Mouse (Mus musculus): ENCODE results near the gene Bcl6b. TPM values are rescaled to one million over a fixed set of nuclear protein-coding genes. Genes with fewer than 3 reads are reported as not detected.

Gene Bcl6b
- polyA plus RNA-seq, 1 experiment from 2014 or later, result 4.4 TPM

DNA sequence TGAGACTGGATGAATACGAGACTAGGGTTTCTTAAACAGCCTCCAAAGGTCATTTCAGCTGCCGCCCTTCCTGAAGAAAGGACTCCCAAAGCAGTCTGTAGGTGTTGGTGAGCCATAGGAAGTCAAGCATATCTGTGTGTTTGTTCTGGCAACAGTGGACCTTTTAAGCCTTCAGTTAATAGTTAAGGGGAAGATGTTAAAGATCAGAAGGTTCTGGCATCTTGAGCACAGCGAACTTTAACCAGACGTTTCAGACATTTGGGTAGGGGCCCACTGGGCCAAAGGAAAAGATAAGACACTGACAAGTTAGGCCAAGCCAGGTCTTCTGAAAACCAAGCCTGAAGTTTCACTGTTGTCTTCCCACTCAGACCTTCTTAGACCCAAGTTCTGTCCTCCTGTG is 11.6 kb downstream of the Bcl6b start:
- no peak for ATAC-seq
- Histone ChIP-seq H3K27ac (ENCODE audit: low read depth, low read length) (no peak overlapping the region), H3K27me3 (replicated peaks; ENCODE audit: control insufficient read depth, insufficient read depth, low read length) (peaks cover 15% of the 10 kb centered on the region), H3K36me3 (ENCODE audit: control insufficient read depth, insufficient read depth) (peaks cover 4% of the 10 kb centered on the region; the same call in 1 of the 2 replicates), H3K9ac (ENCODE audit: low read depth, low read length) (no peak overlapping the region), H3K9me3 (ENCODE audit: control insufficient read depth) (no peaks in the 10 kb centered on the region), H3K4me1 (replicated peaks; ENCODE audit: control insufficient read depth, insufficient read depth, low read length) (peaks cover 12% of the 10 kb centered on the region), H3K4me3 (ENCODE audit: low read depth, low read length) (no peak overlapping the region), H3K4me2 (replicated peaks; ENCODE audit: low read depth) (peak overlapping the region; percentile 24; the same call in 1 of the 2 replicates)
- no peak for TF ChIP-seq CTCF (IDR thresholded peaks at IDR 0.05; ENCODE audit: low read depth)
- 36% methylated on average over 4 of the region's 4 CpGs for WGBS

GRCm38 (mm10) chr11:70216103-70216502 is 13.5 kb downstream of the Bcl6b start:
- no peak overlapping the region for H3K4me2 ChIP-seq (replicated peaks; ENCODE audit: low read depth)
- H3K9me3 ChIP-seq (ENCODE audit: control insufficient read depth), result no peaks in the 10 kb centered on the region
- no peak overlapping the region for H3K4me3 ChIP-seq (ENCODE audit: low read depth, low read length)
- H3K36me3 ChIP-seq (ENCODE audit: control insufficient read depth, insufficient read depth), result peaks cover 4% of the 10 kb centered on the region; the same call in 1 of the 2 replicates
- H3K4me1 ChIP-seq (replicated peaks; ENCODE audit: control insufficient read depth, insufficient read depth, low read length), result peaks cover 12% of the 10 kb centered on the region
- peaks cover 15% of the 10 kb centered on the region for H3K27me3 ChIP-seq (replicated peaks; ENCODE audit: control insufficient read depth, insufficient read depth, low read length)
- no peak overlapping the region for H3K27ac ChIP-seq (ENCODE audit: low read depth, low read length)
- no peak for ATAC-seq
- H3K9ac ChIP-seq (ENCODE audit: low read depth, low read length), result no peak overlapping the region
- WGBS, result 84% methylated on average over 3 of the region's 3 CpGs
- no peak for TF ChIP-seq CTCF (IDR thresholded peaks at IDR 0.05; ENCODE audit: low read depth)

GRCm38 (mm10) chr11:70215301-70215700 is 14.3 kb downstream of the Bcl6b start:
- H3K9me3 ChIP-seq (ENCODE audit: control insufficient read depth), result no peaks in the 10 kb centered on the region
- no peak overlapping the region for H3K9ac ChIP-seq (ENCODE audit: low read depth, low read length)
- 47% methylated on average over 22 of the region's 22 CpGs for WGBS
- peaks cover 4% of the 10 kb centered on the region; the same call in 1 of the 2 replicates for H3K36me3 ChIP-seq (ENCODE audit: control insufficient read depth, insufficient read depth)
- no peak overlapping the region for H3K27ac ChIP-seq (ENCODE audit: low read depth, low read length)
- H3K27me3 ChIP-seq (replicated peaks; ENCODE audit: control insufficient read depth, insufficient read depth, low read length), result peaks cover 15% of the 10 kb centered on the region
- H3K4me3 ChIP-seq (ENCODE audit: low read depth, low read length), result no peak overlapping the region
- ATAC-seq, result no peak
- no peak for TF ChIP-seq CTCF (IDR thresholded peaks at IDR 0.05; ENCODE audit: low read depth)
- no peak overlapping the region for H3K4me2 ChIP-seq (replicated peaks; ENCODE audit: low read depth)
- H3K4me1 ChIP-seq (replicated peaks; ENCODE audit: control insufficient read depth, insufficient read depth, low read length), result peaks cover 12% of the 10 kb centered on the region

DNA sequence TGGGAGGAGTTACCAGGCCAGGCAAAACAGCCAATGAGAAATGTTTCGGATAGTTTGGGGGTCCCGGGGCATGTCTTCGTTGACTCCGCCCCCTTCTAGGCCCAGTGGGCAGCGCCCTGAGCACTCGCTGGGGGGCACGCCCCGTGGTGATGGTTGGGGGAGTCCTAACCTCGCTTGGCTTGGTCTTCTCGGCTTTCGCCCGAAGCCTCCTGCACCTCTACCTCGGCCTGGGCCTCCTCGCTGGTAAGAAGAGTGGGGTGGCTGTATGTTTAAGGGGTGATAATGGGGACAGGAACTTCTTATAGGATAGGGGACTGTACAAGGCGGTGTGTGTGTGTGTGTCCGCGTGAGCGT is 14.8 kb downstream of the Bcl6b start:
- Histone ChIP-seq H3K4me2 (replicated peaks; ENCODE audit: low read depth) (peak overlapping the region; percentile 73), H3K36me3 (ENCODE audit: control insufficient read depth, insufficient read depth) (peaks cover 4% of the 10 kb centered on the region; the same call in 1 of the 2 replicates), H3K27ac (ENCODE audit: low read depth, low read length) (no peak overlapping the region), H3K4me1 (replicated peaks; ENCODE audit: control insufficient read depth, insufficient read depth, low read length) (peaks cover 12% of the 10 kb centered on the region), H3K9ac (ENCODE audit: low read depth, low read length) (0 out of 2 replicates have a peak overlapping the region, but pooled peaks have one; percentile 17), H3K4me3 (ENCODE audit: low read depth, low read length) (peak overlapping the region; percentile 32; the same call in 1 of the 2 replicates), H3K9me3 (ENCODE audit: control insufficient read depth) (no peaks in the 10 kb centered on the region), H3K27me3 (replicated peaks; ENCODE audit: control insufficient read depth, insufficient read depth, low read length) (peaks cover 15% of the 10 kb centered on the region)
- 28% methylated on average over 17 of the region's 18 CpGs for WGBS
- no peak for ATAC-seq
- no peak for TF ChIP-seq CTCF (IDR thresholded peaks at IDR 0.05; ENCODE audit: low read depth)

DNA sequence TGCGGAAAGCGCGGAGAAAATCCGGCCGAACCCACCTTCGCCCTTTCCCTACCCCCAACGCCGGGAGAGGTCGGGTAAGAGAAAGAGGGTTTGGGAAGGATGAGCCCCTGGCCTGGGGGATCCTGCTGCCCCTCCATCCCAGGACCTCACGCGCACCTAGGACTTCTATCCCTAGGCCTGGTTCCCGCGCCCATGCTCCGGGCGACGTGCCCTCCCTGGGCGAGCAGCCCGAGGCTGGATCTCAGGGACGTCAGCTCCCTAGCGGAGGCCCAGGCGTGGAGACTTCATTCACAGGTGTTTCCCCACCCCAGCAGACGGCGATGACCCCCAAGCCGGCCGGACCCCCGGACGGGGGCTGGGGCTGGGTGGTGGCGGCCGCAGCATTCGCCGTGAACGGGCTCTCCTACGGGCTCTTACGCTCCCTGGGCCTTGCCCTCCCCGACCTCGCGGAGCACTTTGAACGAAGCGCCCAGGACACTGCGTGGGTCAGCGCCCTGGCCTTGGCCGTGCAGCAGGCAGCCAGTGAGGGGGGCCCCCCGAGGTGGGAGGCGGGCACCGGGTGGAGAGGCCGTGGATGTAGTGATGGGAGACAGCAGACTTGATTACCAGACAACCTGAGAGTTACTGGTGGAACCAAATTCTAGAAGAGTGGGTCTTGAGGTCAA is 15.3 kb downstream of the Bcl6b start:
- peaks cover 15% of the 10 kb centered on the region for H3K27me3 ChIP-seq (replicated peaks; ENCODE audit: control insufficient read depth, insufficient read depth, low read length)
- H3K9ac ChIP-seq (ENCODE audit: low read depth, low read length), result 0 out of 2 replicates have a peak overlapping the region, but pooled peaks have one; percentile 17
- H3K4me1 ChIP-seq (replicated peaks; ENCODE audit: control insufficient read depth, insufficient read depth, low read length), result peaks cover 12% of the 10 kb centered on the region
- peak overlapping the region; percentile 73 for H3K4me2 ChIP-seq (replicated peaks; ENCODE audit: low read depth)
- H3K27ac ChIP-seq (ENCODE audit: low read depth, low read length), result no peak overlapping the region
- peaks cover 4% of the 10 kb centered on the region; the same call in 1 of the 2 replicates for H3K36me3 ChIP-seq (ENCODE audit: control insufficient read depth, insufficient read depth)
- ATAC-seq, result 0 out of 2 replicates have a peak, but pooled peaks have one; percentile 6
- whole genome bisulfite sequencing, result 1% methylated on average over 46 of the region's 46 CpGs
- no peaks in the 10 kb centered on the region for H3K9me3 ChIP-seq (ENCODE audit: control insufficient read depth)
- TF ChIP-seq CTCF (IDR thresholded peaks at IDR 0.05; ENCODE audit: low read depth), result no peak
- peak overlapping the region; percentile 32 for H3K4me3 ChIP-seq (ENCODE audit: low read depth, low read length)

DNA sequence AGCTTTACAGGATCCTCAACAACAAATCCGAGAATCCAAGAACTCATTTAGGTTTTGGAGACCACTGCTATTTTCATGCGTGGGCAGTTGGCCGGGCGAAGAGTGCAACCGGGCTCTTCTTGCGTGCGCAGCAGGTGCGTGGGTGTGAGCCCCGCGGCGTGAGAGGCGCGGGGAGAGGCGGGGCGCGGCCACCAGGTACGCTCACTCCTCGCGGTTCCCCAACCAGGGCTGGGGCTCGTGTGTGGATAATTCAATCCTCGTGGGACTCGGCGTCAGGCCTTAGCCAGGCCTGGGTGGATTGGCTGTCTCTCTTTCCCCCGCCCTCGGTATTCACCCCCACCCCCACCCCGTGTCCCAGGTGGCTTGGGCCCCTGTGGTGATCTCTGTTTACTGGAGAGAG is 15.9 kb downstream of the Bcl6b start:
- H3K36me3 ChIP-seq (ENCODE audit: control insufficient read depth, insufficient read depth), result peaks cover 4% of the 10 kb centered on the region; the same call in 1 of the 2 replicates
- 0 out of 2 replicates have a peak overlapping the region, but pooled peaks have one; percentile 17 for H3K9ac ChIP-seq (ENCODE audit: low read depth, low read length)
- peaks cover 15% of the 10 kb centered on the region for H3K27me3 ChIP-seq (replicated peaks; ENCODE audit: control insufficient read depth, insufficient read depth, low read length)
- 7% methylated on average over 26 of the region's 26 CpGs for WGBS
- peak overlapping the region; percentile 73 for H3K4me2 ChIP-seq (replicated peaks; ENCODE audit: low read depth)
- 0 out of 2 replicates have a peak overlapping the region, but pooled peaks have one; percentile 16 for H3K27ac ChIP-seq (ENCODE audit: low read depth, low read length)
- H3K9me3 ChIP-seq (ENCODE audit: control insufficient read depth), result no peaks in the 10 kb centered on the region
- H3K4me1 ChIP-seq (replicated peaks; ENCODE audit: control insufficient read depth, insufficient read depth, low read length), result peaks cover 11% of the 10 kb centered on the region
- no peak for TF ChIP-seq CTCF (IDR thresholded peaks at IDR 0.05; ENCODE audit: low read depth)
- peak overlapping the region; percentile 32 for H3K4me3 ChIP-seq (ENCODE audit: low read depth, low read length)
- ATAC-seq, result peak; percentile 17; the same call in 1 of the 2 replicates
